Mouse (Mus musculus) cerebellum, adult 2 months (tissue): ENCODE measurements around the gene Rbm8a.

Source experiments
- CTCF ChIP-seq: fragments of 200-500 bp; IDR thresholded peaks from 2 replicates; pipeline ENCODE4 v1.5.1; 2011; ENCODE audit warnings: low read depth, mild to moderate bottlenecking, control low read depth, low read length, moderate library complexity, borderline replicate concordance; ENCODE audit not compliant: insufficient read depth
- POLR2A ChIP-seq: fragments of 200-500 bp; IDR thresholded peaks from 2 replicates; pipeline ENCODE4 v1.6.1; 2011; ENCODE audit warnings: low read length, control low read depth, borderline replicate concordance; ENCODE audit not compliant: insufficient read depth

DNA sequence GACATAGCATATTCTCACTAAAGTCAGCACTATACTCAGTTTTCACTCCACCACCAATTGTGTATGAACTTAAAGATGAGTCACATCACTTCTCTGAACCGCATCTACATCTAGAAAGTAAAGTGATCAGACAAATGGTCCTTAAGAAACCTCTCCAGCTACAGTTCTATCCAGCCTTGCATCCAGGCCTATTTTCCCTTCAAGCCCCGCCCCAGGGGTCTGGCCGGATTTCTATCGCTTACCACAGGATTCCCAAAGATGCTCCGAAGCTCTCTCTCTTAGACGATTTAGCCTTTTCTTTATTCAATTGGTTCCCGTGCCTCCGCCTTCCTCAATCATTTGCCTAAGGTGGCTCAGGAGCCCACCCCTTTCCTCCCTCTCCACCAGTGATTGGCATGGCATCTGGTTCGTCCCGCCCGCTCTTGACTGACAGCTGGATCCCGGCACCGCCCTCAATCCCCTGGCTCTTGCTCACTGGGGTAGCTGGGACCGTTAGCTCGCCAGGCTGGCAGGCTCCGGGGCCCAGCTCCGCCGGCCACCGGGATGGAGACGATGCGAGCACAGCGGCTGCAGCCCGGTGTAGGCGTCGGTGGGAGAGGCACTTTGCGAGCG lies 29.0 kb upstream of the Rbm8a start, which contains the start of gene Lix1l:
- TF ChIP-seq POLR2A: peak; percentile 47; the same call in 1 of the 2 replicates
- no peak for TF ChIP-seq CTCF
